Mouse (Mus musculus) ZHBTc4 (cell line): Measurements from ENCODE around the gene Kcnd3.

Source experiments
- DNase-seq: peaks from one replicate; pipeline ENCODE4 v3.0.0-alpha.2; 2011; ENCODE audit warnings: low read depth, low spot score

Kcnd3 gene

DNA sequence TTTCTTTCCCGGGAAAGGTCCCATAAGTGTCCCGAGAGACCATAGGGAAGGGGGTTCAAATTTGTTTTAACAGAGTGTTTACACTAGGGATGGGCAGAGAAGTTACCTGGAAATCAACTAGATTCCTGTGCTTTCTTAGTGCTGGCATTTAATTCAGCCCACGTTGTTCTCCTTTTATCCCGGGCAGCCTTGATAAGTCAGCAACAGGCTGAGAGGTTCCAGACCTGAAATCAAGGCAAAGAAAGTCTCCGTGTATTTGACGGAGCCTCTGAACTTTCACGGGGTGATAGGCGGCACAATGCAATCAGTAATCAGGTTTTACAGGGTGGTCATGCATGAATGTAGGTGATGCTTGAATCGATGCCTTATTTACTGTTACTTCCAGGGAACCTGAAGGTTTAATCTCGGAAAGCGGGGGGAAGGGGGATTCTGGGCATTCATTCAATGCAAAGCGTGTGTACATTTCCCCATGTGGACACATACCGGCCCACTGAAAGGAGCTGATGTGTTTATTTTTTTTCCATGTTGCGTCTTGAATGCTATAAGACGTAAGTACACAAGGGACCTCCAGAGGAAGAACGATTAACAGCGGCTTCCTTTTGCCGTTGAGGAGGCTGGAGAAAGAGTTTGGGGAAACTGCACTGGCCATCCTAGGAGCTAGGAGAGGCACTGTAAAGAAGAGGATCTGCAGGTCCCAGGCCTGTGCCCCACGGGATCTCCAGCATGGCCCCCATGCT is 1.3 kb downstream of the Kcnd3 start:
- peak; percentile 6 for DNase-seq

DNA sequence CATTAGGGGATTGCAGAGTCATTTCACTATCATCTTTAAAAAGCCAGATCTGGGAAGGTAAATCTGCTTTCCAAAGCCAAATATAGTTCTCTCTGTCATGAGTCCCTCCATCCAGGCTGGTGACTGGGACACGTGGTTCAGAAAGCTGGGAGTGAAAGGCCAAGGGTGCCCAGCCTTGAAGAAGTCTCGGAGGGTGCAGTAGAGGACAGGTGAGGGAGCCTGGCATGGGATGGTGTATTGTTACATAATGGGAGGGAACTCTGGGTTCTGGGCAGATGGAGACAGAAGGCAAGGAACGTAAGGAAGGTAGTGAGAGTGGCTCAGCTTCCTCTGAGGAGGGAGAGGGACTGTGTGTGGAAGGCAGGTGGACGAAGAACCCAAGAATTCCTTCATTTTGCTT is 5.5 kb downstream of the Kcnd3 start:
- no peak for DNase-seq

DNA sequence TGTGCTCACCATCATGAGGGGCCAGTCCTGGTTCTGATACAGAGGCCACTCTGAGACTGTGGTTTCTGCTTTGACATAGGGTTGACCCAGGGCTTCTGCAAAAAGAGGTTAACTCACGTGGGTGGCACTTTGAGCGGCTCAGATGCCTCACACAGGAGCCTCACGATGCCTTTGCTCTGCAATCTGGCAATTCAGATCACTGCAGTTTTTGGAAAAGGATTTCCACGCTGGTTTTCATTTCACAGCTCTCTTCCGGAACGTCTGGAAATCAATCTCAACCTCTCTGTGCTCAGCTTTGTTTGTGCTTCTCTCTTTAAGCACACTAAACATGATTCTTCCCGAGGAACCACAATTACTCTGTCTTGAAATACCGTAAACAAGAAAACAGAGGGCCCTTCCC is 14.4 kb downstream of the Kcnd3 start:
- no peak for DNase-seq

DNA sequence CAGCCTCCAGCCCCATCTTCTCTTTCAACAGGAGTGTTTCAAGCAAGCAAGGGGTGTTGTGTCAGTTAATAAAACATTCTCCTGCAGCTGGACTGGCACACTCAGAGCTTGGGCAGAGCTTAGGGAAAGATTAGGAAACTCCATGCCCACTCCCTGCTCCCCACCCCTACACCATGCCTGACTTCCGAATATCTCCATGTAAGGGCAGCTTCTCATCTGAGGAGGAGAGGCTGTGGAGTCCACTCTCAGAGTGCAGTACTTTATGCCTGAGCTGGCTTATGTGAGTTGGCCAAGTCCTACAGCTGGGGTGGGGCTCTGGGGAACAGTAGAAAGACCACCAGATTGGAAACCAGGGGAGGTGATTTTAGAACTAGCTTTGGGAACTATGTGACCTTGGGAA is 20.4 kb downstream of the Kcnd3 start:
- DNase-seq = no peak

DNA sequence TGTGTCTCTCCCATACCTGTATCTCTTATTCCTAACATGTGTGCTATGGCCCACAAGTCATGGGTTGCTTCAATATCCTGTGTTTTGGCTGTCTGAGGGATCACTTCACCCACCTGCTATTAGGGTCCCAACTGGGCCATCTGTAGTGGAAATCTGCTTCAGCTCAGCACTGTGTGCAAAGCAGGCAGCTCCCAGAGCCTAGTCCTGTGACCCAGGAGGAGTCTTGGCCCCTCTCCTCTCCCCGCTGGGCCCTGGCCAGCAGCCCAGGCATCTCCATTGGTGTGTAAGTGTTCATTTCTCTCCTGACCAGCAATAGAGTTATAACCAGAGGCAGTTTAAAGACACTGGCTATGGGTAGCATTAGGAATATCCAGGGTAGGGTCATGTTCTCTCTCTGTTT is 24.3 kb downstream of the Kcnd3 start:
- DNase-seq = no peak

DNA sequence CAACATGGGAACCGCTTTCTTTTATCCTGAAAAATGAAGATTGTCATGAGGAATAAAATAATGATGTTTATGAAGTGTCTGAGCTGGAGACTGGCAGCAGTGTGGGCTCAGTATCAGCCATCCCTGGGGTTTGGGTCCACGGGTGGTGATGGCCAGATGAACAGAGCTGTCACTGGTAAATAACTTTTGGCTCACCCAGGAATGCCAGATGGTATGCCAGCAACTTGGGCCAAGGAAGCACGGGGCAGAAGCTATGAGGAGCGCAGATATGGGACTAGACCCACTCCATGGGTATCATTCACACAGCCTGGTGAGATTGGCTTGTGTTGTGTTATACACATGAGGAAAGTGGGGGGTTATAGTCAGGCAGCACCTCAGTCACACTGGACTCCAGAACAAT is 26.7 kb downstream of the Kcnd3 start:
- no peak for DNase-seq

DNA sequence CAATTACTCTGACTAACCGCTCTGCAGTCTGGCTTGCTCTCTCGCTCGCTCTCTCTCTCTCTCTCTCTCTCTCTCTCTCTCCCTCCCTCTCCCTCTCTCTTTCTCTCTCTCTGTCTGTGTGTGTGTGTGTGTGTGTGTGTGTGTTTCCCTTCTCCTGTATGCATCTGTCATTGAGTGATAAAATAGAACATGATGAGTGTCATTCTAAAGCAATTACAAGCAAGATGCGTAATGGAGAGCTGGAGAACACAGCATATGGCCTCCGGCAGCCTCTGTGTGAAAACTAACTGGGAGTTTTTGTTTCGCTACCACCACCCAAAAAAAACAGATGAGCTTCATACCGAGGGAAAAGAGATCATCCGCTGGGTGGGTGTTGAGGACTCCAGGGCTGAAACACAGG is 29.3 kb downstream of the Kcnd3 start:
- no peak for DNase-seq

DNA sequence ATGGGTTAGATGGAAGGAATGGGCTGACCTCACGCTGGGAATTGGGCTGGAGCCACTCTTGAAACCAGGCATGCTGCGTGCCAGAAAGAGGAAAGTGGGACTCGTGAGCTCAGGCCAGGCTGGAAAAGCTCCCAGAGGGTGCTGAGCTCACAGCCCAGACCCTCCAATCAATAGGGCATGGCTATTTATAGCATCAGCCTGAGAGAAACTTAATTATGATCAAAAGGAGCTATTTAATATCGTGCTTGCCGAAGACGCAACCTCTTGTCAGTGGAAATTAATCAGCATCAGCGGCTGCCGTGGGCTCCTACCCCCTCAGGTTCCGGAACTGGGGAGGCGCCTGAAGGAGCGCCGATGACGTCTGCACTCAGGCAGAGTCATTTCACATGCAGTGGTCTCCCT is 31.5 kb downstream of the Kcnd3 start:
- DNase-seq = no peak

DNA sequence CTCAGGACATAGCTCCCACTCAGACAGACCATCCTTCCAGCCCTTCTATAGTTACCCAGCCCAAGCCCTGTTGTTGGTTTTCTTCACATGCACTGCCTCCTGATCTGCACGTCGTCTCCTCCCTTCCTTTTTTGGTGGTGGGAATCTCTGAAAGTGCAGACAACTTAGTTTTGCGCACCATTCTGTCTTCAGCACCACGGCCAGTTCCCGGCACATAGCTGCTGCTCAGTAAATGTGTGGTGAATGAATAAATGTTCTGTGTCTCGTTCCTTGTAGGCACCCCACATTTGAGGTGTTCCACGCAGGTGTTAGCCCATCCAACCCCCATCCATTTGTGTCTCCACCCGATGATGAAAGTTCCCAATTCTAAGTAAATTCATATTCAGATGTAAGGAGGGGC is 35.0 kb downstream of the Kcnd3 start:
- peak; percentile 57 for DNase-seq

DNA sequence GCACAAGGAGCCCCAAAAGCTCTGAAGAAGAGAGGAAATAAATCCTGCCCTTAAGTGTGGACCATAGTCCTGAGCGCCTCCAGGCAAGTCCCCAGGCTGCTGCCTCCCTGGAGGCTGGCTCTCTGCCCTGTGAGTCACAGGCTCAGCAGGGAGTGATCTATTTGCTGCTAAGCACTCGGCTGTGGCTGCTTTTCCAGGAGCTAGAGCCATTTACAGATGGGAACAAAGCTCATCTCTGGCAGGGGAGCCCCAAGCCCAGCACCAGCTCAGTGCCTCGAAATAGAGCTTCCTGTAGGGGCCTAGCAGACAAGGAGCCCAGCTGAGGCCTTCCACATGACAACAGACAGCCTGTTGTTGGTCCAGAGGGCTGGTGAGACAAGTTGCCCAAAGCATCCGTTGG is 37.5 kb downstream of the Kcnd3 start:
- DNase-seq = no peak

DNA sequence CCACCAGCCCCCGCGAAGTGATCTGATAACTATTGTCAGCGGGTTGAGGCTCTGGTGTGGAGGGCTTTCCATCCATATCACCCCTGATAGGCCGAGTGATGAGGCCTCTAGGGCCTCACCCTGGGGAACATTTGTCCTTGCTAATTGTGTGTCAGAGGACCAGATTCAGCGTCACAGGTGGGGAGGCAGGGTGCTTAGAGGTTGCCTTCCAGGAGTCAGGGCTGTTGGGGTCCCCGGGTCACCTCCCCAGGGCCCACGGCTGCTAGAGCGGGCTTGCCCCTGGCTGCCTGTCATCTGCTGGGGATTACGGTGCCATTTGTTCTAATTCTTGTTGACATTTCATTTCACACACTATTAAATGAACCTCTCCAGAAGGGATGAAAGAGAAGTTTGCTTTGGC is 42.8 kb downstream of the Kcnd3 start:
- no peak for DNase-seq

DNA sequence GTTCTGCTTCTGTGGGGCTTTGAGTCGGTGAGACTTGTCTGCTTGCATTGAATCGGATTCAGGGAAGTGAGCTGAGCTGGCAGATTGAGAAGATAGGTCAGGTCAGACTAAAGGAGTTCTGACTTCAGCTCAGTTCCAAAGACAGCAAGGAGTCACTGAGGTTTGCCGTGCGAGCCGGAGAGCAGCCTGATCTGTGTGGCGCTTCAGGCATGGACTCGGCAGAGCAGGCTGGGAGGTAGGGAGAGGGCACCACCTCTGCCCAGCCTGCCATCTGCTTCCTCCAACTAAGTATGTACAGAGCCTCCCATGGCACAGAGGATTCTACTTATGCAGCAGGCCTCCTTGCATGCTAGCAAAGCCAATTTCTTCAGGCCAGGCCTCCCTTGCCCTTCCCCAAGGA is 44.1 kb downstream of the Kcnd3 start:
- DNase-seq = no peak

DNA sequence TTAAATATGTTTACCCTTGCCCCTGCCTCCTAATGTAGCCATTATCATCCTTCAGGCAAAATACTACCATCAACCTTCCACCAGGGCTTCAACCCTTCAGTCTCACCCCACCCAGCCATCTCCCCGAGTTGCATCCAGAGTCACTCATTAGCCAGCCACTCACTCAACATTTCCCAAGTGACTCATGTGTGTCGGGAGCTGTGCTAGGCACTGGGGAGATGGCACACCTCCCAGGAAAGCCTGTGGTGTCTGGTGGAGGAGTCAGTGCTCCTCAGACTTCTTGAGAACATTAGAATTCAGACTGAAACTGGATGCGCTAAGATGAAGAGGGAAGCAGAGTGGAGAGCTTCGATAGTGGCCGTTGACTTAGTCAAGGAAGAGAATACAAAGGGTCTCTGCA is 44.8 kb downstream of the Kcnd3 start:
- no peak for DNase-seq

DNA sequence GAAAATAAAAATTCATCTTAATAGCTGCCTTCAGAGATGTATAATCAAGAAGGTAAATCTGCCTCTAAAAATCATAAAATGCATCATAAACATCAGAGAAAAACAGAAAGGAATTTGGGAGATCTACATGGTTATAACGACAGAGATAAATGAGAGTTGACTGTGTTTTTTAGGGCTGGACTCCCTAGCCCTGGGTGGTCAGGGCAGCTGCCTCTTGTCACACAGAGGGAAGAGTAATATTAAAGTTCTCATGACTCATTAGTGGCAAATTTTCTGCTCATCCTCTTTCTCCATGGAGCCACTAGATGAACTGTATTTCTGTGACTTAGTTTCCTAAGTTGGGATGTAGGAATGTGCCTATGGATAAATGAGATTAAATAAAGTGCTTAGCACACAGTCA is 48.9 kb downstream of the Kcnd3 start:
- DNase-seq = no peak

DNA sequence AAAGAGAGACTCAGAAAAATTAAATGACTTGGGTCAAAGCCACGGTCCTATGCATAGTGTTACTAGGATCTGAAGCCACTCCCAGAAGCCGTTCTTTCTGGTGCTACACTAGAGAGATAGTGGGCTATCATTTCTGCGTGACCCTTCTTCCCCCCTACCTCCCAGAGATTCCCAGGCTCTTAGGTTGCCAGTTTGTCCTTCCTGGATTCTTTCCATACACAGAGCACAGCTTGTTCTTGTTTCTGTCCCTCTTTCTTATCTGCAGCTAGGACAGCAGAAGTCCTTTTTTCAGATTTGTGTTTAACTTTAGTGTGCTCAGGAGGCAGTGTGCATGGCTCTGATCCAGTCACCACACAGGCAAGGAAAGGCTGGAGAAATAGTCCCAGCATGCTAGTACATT is 52.1 kb downstream of the Kcnd3 start:
- no peak for DNase-seq

DNA sequence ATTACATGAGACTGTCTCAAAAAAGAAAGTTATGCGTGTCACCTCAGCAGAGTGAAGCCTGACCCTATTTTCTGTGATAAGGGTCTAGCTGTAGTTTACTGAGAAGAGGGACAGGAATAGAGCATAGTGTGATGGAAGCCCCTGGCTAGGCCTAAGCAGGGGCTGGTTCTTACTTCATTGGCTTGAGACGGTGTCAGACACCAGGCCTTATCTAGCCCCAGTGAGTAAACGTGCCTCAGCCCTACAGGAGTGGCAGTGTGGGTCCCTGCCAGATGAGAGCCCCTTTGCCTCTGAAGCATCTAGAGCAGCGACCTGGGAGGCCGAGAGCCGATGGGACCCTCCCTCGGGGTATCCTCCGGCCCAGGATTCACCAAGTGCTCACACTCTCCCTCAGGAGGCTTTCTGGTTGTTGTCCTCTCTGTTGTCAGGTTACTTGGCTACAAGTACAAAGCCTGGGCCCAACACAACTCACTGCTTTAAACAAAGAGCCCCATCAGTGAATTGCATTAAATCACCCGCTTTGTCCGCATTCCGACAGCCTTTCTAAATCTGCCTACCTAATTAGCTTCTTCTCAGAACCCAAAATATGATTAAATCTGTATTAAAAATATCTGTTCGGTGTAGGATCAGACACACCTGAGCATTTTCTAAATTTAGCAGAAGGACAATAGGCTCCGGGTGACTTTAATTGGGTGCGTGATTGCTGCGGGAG is 53.2 kb downstream of the Kcnd3 start:
- DNase-seq = no peak

DNA sequence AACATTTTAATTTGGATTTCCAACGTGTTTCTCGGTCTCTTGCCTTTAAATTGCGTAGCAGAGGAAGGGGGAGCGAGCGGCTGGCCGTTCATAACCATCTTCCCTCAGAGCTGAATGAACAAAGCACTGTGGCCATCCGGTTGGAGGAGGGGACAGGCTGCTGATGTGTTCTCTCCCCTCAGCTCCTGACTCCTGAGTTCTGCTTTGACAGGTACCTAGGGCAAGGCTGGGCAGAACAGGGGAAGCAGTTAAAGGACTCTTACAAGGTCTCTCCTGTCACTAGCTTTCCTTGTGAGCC is 53.7 kb downstream of the Kcnd3 start:
- DNase-seq = no peak

DNA sequence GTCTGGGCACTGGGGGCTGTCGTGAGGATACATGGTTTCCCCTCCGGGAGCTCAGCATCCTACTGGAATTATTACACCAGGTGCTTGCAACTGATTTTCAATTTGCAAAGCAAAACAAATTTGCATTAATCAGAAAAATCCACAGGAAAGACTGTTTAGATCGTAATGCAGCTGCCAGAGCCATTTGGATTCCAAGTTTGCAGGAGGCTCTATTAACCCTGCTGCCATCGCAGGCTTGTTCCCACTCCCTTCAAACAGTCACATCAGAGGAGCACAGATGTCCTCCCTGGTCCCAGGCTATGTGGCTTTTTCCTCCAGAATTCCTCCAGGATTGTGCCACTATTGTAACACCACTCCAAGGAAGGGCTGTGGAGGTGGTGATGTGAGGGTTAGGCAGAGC is 54.5 kb downstream of the Kcnd3 start:
- no peak for DNase-seq

DNA sequence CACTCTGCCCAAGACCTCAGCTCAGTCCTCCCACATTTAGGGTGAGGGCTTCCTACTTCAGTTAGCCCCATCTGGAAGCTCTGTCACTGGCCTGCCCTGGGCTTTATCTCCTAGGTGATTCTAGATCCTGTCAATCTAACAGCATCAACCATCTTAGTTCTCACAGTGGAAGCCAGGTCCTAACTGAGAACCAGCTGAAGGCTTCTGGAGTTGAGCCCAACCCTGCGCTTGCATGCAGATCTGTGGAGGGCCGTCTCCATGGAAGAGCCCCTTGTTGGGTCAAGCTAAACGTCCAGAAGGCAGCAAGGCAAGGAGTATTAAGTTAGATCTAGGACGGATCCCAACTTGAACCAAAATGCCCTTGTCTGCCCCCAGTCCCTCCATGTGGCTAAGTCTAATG is 57.2 kb downstream of the Kcnd3 start:
- DNase-seq = no peak

DNA sequence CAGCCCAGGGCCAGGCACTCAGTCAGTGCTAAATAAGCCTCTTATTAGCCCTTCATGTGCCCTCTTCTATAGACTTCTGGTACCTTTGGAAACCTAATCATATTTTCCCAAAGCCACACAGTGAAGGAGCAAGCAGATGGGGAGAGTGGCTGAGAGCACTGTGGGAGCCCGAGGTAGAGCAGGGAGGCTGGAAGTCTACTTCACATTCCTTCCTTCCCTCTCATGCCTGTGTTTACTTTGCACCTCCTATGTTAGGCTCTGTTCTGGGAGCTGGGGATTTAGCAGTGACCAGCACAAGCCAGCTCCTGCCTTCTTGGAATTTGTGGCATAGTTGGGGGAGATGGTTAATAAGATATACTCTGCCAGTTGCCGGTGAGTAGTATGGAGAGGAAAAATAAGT is 59.7 kb downstream of the Kcnd3 start:
- no peak for DNase-seq

DNA sequence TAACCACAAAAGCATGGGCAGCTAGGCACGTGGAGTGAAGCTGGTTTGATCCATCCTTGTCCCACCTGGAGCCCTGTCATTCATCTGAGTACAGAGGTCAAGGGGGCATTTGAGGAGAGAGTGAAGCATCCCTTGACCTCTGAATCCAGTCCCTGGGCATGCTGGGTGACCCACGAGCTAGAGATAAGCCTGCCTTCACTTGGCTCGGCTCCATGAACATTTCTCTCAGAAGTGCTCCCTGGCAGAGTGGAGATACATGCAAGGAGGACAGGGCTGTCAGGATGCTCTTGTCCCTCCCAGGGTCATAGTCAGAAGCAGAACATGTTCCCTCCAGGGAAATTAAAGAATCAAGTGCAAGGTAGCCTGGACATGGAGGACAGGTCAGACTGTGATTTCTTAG is 62.1 kb downstream of the Kcnd3 start:
- DNase-seq = no peak

DNA sequence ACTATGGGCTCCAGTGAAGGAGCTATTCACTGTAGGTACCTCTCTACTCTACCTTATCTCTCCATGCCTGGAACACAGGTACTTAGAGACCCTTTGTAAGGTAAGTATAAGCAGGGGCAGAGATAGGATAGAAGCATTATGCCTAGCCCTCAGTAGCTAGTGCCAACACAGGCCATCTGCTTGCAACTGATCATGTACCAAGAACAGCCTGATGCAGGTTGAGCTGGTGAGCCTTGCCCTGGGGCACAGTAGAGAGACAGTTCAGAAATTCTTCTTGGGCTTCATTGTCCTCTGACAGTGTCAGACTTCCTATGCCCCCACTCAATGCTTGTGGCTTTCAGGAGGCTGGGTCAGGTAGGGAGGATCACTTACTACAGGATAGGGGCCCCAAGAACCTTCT is 62.9 kb downstream of the Kcnd3 start:
- no peak for DNase-seq

DNA sequence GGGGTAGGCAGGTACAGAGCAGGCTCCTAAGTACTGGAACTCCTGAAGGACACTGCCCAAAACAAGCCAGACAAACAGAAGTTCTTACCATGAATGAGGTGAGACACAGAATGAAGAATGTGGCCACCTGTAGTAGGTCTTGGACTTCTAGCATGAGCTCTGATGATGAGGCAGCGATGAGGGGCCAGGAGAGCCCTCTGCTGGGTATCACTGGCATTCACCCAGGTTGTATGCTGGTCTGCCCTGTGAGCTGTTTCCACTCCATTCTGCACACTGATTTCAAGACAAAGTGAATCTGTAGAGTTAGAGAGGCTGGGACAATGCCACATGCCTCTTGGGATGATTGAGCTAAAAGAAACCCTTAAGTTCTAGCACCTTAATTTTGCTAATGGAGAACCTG is 63.5 kb downstream of the Kcnd3 start:
- no peak for DNase-seq

DNA sequence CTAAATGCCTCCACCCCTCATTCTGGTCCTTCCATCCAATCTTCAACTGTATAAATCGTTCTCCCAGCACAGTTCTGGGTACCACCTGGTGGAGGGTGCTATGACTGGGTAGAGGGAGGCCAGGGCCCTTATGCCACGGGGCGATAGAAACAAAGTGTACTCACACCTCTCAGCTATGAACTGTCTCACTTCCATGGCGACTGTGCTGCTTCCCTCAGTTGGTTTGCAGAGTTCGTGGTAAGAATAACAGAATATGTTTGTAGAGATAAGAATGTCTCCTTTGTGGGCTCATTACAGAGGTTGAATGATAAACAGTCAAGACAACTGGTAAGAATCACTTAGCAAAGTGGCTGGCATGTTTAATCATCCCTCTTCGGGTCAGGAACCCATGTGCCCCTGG is 68.3 kb downstream of the Kcnd3 start:
- no peak for DNase-seq
